Mouse (Mus musculus) erythroblast, embryonic 14.5 days (primary cell): ENCODE data around the gene Fkbp10.

ENCODE experiments used
- GATA1 ChIP-seq: IDR thresholded peaks from 2 replicates; pipeline ENCODE4 v1.6.1; 2012; ENCODE audit warnings: low read length, inconsistent platforms, mixed read lengths
- TAL1 ChIP-seq: IDR thresholded peaks from 3 replicates; pipeline ENCODE4 v1.6.1; 2012; ENCODE audit warnings: low read length, inconsistent platforms, mixed read lengths

- TF ChIP-seq GATA1 = no peak
- TF ChIP-seq TAL1 = no peak
These were observed 16.2 kb upstream of the Fkbp10 start for GRCm38 (mm10) chr11:100399320-100399719.
